Comparison of ENCODE assay signal across 8 mouse cellular contexts in the genomic region with DNA sequence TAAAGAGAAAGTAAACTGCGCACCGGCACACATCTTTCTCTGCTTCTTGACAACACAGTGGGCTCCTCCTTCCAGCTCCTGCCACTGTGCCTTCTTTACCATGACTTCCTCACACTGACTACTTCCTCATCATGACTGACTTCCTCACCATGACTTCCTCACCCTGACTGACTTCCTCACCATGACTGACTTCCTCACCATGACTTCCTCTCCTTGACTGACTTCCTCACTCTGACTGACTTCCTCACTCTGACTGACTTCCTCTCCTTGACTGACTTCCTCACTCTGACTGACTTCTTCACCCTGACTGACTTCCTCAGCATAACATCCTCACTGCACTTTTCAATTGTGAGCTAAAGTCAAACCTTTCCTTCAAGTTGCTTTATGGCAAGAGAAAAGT.
"Had no signal": no experiment of that assay in that cellular context is flagged by ENCODE, and none has a peak within 500 bp of the region (broad histone marks: within the 10 kb centered on the region; RNA-seq: fewer than 3 reads in every experiment).

No protein-coding gene starts in this region.

- ATAC-seq: intestine, embryonic 16.5 days; lung, postnatal 0 days had no signal

- DNase-seq: kidney, adult 2 months; kidney, postnatal 14 days; lung, adult 2 months; lung, postnatal 36 days; right cerebral cortex, postnatal 4 days; spleen, adult 18-20 months had no signal
